Mouse (Mus musculus): ENCODE measurements around the gene Timeless. TPM values are rescaled to one million over a fixed set of nuclear protein-coding genes. Genes with fewer than 3 reads are reported as not detected.

Gene Timeless
- 7.7 and 9.4 TPM in 2 replicates for polyA plus RNA-seq (2015; fragmentation: Nextera tagmentation; extraction: Ambion mirVana)

GRCm38 (mm10) chr10:128231697-128232419 is at the start of gene Timeless:
Timeless (plus strand) TSS chr10:128232065.

GRCm38 (mm10) chr10:128194024-128194550 is 37.8 kb upstream of the Timeless start, which contains the start of gene Gls2:
Gls2 (plus strand) TSS chr10:128194457.

GRCm38 (mm10) chr10:128211390-128212108 is 20.3 kb upstream of the Timeless start, which contains the start of gene Spryd4:
Spryd4 (minus strand) TSS chr10:128211807.

GRCm38 (mm10) chr10:128225538-128225937 is 6.3 kb upstream of the Timeless start, which contains the start of gene Mip:
Mip (plus strand) TSS chr10:128225838.

GRCm38 (mm10) chr10:128253677-128254255 is 21.9 kb downstream of the Timeless start, which contains the start of gene Apon:
Apon (plus strand) TSS chr10:128254096.

GRCm38 (mm10) chr10:128268371-128268770 is 36.5 kb downstream of the Timeless start, which contains the start of gene Apof:
Apof (plus strand) TSS chr10:128268671.

GRCm38 (mm10) chr10:128270287-128270841 is 38.5 kb downstream of the Timeless start, which contains the start of gene Stat2:
Stat2 (plus strand) TSS chr10:128270559.

GRCm38 (mm10) chr10:128298702-128299171 is 66.9 kb downstream of the Timeless start, which contains the start of gene Il23a:
Il23a (minus strand) TSS chr10:128298752.

Other genes with a start within 250 kb of the Timeless start
- not detected in 2 replicates for gene Hsd17b6, start 224.5 kb upstream of the Timeless start, polyA plus RNA-seq (2015; fragmentation: Nextera tagmentation; extraction: Ambion mirVana)
- gene Prim1, start 216.9 kb upstream of the Timeless start, polyA plus RNA-seq (2015; fragmentation: Nextera tagmentation; extraction: Ambion mirVana) = 14.3 and 15.8 TPM in 2 replicates
- 404 and 425 TPM in 2 replicates for gene Naca, start 196.5 kb upstream of the Timeless start, polyA plus RNA-seq (2015; fragmentation: Nextera tagmentation; extraction: Ambion mirVana)
- 194 and 206 TPM in 2 replicates for gene Ptges3, start 173.1 kb upstream of the Timeless start, polyA plus RNA-seq (2015; fragmentation: Nextera tagmentation; extraction: Ambion mirVana)
- 5,056 and 5,083 TPM in 2 replicates for gene Atp5b, start 148.8 kb upstream of the Timeless start, polyA plus RNA-seq (2015; fragmentation: Nextera tagmentation; extraction: Ambion mirVana)
- gene Baz2a, start 140.5 kb upstream of the Timeless start, polyA plus RNA-seq (2015; fragmentation: Nextera tagmentation; extraction: Ambion mirVana) = 5.1 and 5.6 TPM in 2 replicates
- gene Rbms2, start 51.8 kb upstream of the Timeless start, polyA plus RNA-seq (2015; fragmentation: Nextera tagmentation; extraction: Ambion mirVana) = 20.6 and 25.1 TPM in 2 replicates
- 0.41 and 0.71 TPM in 2 replicates for gene Gls2, start 37.6 kb upstream of the Timeless start, polyA plus RNA-seq (2015; fragmentation: Nextera tagmentation; extraction: Ambion mirVana)
- gene Spryd4, start 20.3 kb upstream of the Timeless start, polyA plus RNA-seq (2015; fragmentation: Nextera tagmentation; extraction: Ambion mirVana) = 40.4 and 42.4 TPM in 2 replicates
- gene Mip, start 6.2 kb upstream of the Timeless start, polyA plus RNA-seq (2015; fragmentation: Nextera tagmentation; extraction: Ambion mirVana) = 0.06 TPM in 1 of 2 replicates, not detected in the other
- gene Apon, start 22.0 kb downstream of the Timeless start, polyA plus RNA-seq (2015; fragmentation: Nextera tagmentation; extraction: Ambion mirVana) = 0.10 TPM in 1 of 2 replicates, not detected in the other
- gene Apof, start 36.6 kb downstream of the Timeless start, polyA plus RNA-seq (2015; fragmentation: Nextera tagmentation; extraction: Ambion mirVana) = 0.17 and 0.60 TPM in 2 replicates
- 5.2 and 6.2 TPM in 2 replicates for gene Stat2, start 38.5 kb downstream of the Timeless start, polyA plus RNA-seq (2015; fragmentation: Nextera tagmentation; extraction: Ambion mirVana)
- not detected in 2 replicates for gene Il23a, start 66.7 kb downstream of the Timeless start, polyA plus RNA-seq (2015; fragmentation: Nextera tagmentation; extraction: Ambion mirVana)
- gene Pan2, start 71.3 kb downstream of the Timeless start, polyA plus RNA-seq (2015; fragmentation: Nextera tagmentation; extraction: Ambion mirVana) = 10.7 and 11.6 TPM in 2 replicates
- gene Cnpy2, start 90.4 kb downstream of the Timeless start, polyA plus RNA-seq (2015; fragmentation: Nextera tagmentation; extraction: Ambion mirVana) = 172 and 198 TPM in 2 replicates
- gene Cs, start 105.7 kb downstream of the Timeless start, polyA plus RNA-seq (2015; fragmentation: Nextera tagmentation; extraction: Ambion mirVana) = 392 and 409 TPM in 2 replicates
- 71.8 and 90.5 TPM in 2 replicates for gene Coq10a, start 136.9 kb downstream of the Timeless start, polyA plus RNA-seq (2015; fragmentation: Nextera tagmentation; extraction: Ambion mirVana)
- gene Ankrd52, start 145.1 kb downstream of the Timeless start, polyA plus RNA-seq (2015; fragmentation: Nextera tagmentation; extraction: Ambion mirVana) = 6.1 and 6.9 TPM in 2 replicates
- gene Slc39a5, start 169.2 kb downstream of the Timeless start, polyA plus RNA-seq (2015; fragmentation: Nextera tagmentation; extraction: Ambion mirVana) = not detected in 2 replicates
- gene Nabp2, start 179.4 kb downstream of the Timeless start, polyA plus RNA-seq (2015; fragmentation: Nextera tagmentation; extraction: Ambion mirVana) = 44.3 and 46.0 TPM in 2 replicates
- 16.0 and 17.7 TPM in 2 replicates for gene Rnf41, start 179.6 kb downstream of the Timeless start, polyA plus RNA-seq (2015; fragmentation: Nextera tagmentation; extraction: Ambion mirVana)
- gene Smarcc2, start 227.2 kb downstream of the Timeless start, polyA plus RNA-seq (2015; fragmentation: Nextera tagmentation; extraction: Ambion mirVana) = 31.0 and 34.6 TPM in 2 replicates

Data from skeletal muscle tissue, postnatal 0 days (tissue).